Mouse (Mus musculus) limb, embryonic 15.5 days (tissue): Measurements from ENCODE around the gene Emc7. TPM values are rescaled to one million over a fixed set of nuclear protein-coding genes. Genes with fewer than 3 reads are reported as not detected.

Experiments used
- ATAC-seq: fragments of 200-750 bp; cut with Nextera tagmentation; 2 replicates; pipeline ENCODE4 v1.8.0; 2017; ENCODE audit warnings: low read depth, moderate TSS enrichment; ENCODE audit not compliant: insufficient number of reproducible peaks, low FRiP score, low TSS enrichment
- H3K27ac ChIP-seq: fragments of 300-500 bp; sonication (generic); 2 replicates; pipeline ENCODE4 v1.5.1; 2015; ENCODE audit warnings: moderate library complexity, mild to moderate bottlenecking, inconsistent platforms
- H3K27me3 ChIP-seq: fragments of 300-500 bp; sonication (generic); 2 replicates; pipeline ENCODE4 v1.6.1; 2015; ENCODE audit warnings: inconsistent platforms
- H3K36me3 ChIP-seq: fragments of 300-500 bp; sonication (generic); 2 replicates; pipeline ENCODE4 v1.6.1; 2015; ENCODE audit warnings: inconsistent platforms
- H3K4me1 ChIP-seq: fragments of 300-500 bp; sonication (generic); 2 replicates; pipeline ENCODE4 v1.6.1; 2015; ENCODE audit warnings: inconsistent platforms
- H3K4me2 ChIP-seq: fragments of 300-500 bp; sonication (generic); 2 replicates; pipeline ENCODE4 v1.6.1; 2015; ENCODE audit warnings: mild to moderate bottlenecking, inconsistent platforms
- H3K4me3 ChIP-seq: fragments of 300-500 bp; sonication (generic); 2 replicates; pipeline ENCODE4 v1.5.1; 2015; ENCODE audit warnings: mild to moderate bottlenecking, inconsistent platforms
- H3K9ac ChIP-seq: fragments of 300-500 bp; sonication (generic); 2 replicates; pipeline ENCODE4 v1.6.1; 2015; ENCODE audit warnings: inconsistent platforms
- H3K9me3 ChIP-seq: fragments of 300-500 bp; sonication (generic); 2 replicates; pipeline ENCODE4 v1.6.1; 2016; ENCODE audit warnings: inconsistent platforms
- WGBS: fragments of 180-500 bp; shearing (Covaris S2); methylation state at CpG from one replicate; pipeline ENCODE4 v1.1.7; 2015; 5-methylcytosine and 5-hydroxymethylcytosine counted together
- polyA plus RNA-seq: library from polyadenylated mRNA; unstranded; fragments of >200 nt; fragmentation: Nextera tagmentation; extraction: Ambion mirVana; gene quantifications from 2 replicates; pipeline ENCODE4 v1.2.1, GENCODE M21; 2015

The Emc7 gene
- polyA plus RNA-seq, 1 experiment from 2014 or later = 20.0 TPM

- ATAC-seq = no peak
- Histone ChIP-seq H3K4me2 (no peak overlapping the region), H3K4me3 (no peak overlapping the region), H3K9me3 (no peaks in the 10 kb centered on the region), H3K36me3 (no peaks in the 10 kb centered on the region), H3K27ac (no peak overlapping the region), H3K9ac (no peak overlapping the region), H3K27me3 (no peaks in the 10 kb centered on the region), H3K4me1 (no peaks in the 10 kb centered on the region; the same call in 1 of the 2 replicates)
- WGBS = 1% methylated on average over 2 of the region's 2 CpGs
Measured at GRCm38 (mm10) chr2:112481564-112481963, 26.8 kb downstream of the Emc7 start.

- H3K36me3 ChIP-seq = no peaks in the 10 kb centered on the region
- H3K9ac ChIP-seq = no peak overlapping the region
- H3K27me3 ChIP-seq = no peaks in the 10 kb centered on the region
- 62% methylated on average over 5 of the region's 5 CpGs for WGBS
- no peak overlapping the region for H3K4me2 ChIP-seq
- H3K9me3 ChIP-seq = no peaks in the 10 kb centered on the region
- no peak overlapping the region for H3K4me3 ChIP-seq
- H3K27ac ChIP-seq = peak overlapping the region; percentile 51
- no peaks in the 10 kb centered on the region; the same call in 1 of the 2 replicates for H3K4me1 ChIP-seq
- ATAC-seq = no peak
Measured at GRCm38 (mm10) chr2:112482533-112483333, 27.9 kb downstream of the Emc7 start.

DNA sequence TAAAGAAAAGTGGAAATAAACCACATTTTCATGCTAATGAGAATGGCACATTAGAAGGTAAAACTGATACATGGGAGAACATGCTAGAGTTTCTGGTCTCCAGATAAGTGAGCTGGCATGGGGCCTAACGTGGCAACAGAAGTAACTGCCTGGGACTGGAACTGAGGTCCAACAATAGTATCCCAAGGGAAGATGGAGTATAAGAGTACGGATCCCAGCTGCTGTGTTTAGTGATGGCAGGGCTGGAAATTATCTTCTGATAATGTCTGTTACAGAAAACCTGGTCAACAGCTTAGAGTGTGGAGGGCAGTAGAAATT, 28.5 kb downstream of the Emc7 start:
- Histone ChIP-seq H3K9ac (no peak overlapping the region), H3K4me3 (no peak overlapping the region), H3K27me3 (no peaks in the 10 kb centered on the region), H3K4me1 (no peaks in the 10 kb centered on the region; the same call in 1 of the 2 replicates), H3K4me2 (no peak overlapping the region), H3K9me3 (no peaks in the 10 kb centered on the region), H3K27ac (peak overlapping the region; percentile 51; the same call in 1 of the 2 replicates), H3K36me3 (no peaks in the 10 kb centered on the region)
- WGBS = 62% methylated on average over 2 of the region's 2 CpGs
- ATAC-seq = no peak

DNA sequence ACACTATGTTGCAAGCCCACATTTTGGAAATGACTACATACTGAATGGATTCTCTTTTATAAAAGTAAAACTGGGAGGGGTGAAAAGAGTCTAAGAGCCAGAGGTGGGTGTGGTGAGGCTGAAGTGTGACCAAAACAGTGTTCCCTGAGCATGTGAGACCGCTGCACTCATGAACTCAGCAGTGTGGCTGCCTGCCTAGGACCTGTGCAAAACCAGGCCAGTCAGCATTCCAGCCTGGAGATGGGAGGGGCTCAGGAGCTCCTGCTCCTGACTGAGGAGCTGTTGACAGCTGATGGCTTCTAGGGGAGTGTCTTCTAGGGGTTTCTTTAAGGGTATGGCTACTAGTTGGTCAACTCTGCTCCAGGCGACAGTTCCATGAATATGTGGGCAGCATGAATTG, 30.1 kb downstream of the Emc7 start:
- Histone ChIP-seq H3K9me3 (no peaks in the 10 kb centered on the region), H3K4me3 (no peak overlapping the region), H3K27ac (no peak overlapping the region), H3K36me3 (no peaks in the 10 kb centered on the region), H3K9ac (no peak overlapping the region), H3K27me3 (no peaks in the 10 kb centered on the region), H3K4me2 (no peak overlapping the region), H3K4me1 (no peaks in the 10 kb centered on the region; the same call in 1 of the 2 replicates)
- 49% methylated on average over 2 of the region's 2 CpGs for WGBS
- ATAC-seq = peak; percentile 58; the same call in 1 of the 2 replicates

DNA sequence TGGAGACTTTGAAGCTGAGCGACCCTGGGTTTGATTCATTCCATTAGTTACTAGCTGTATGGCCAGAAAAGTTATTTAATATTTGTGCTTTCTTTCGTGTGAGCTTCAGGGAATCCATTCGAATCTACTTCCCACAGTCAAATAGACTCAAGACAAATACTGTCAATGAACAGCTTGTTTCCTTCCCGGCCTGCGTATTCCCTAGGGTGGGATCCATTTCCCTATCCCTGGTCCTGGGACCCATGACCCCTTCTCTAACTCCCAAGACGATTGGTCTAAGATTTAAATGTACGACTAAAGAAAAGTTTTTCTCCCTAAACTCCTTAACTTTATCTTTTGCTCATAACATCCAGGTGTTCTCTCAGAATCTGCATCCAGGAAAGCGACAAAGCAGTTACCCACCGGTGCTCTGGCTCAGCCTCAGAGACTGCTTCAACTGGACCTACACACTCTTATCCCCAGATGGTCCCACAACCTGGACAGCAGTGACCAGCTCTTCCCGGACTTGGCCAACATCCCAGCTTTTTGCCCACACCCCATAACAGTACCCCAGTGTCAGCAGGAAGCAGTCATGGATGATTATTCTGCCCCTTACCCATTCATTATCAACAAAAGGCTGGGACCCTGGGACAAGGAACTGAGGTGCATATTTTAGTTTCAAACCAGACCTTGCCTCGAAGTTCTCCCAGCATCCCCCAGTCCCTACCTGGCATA, 35.8 kb downstream of the Emc7 start:
- no peak for ATAC-seq

GRCm38 (mm10) chr2:112491629-112492028, 36.8 kb downstream of the Emc7 start:
- ATAC-seq = no peak
- H3K4me1 ChIP-seq = peaks cover 11% of the 10 kb centered on the region
- no peak overlapping the region for H3K27ac ChIP-seq
- no peaks in the 10 kb centered on the region for H3K36me3 ChIP-seq
- H3K27me3 ChIP-seq = no peaks in the 10 kb centered on the region
- no peak overlapping the region for H3K9ac ChIP-seq
- no peaks in the 10 kb centered on the region for H3K9me3 ChIP-seq
- H3K4me3 ChIP-seq = no peak overlapping the region
- 68% methylated on average over 5 of the region's 5 CpGs for WGBS
- no peak overlapping the region for H3K4me2 ChIP-seq

More for the DNA sequence above, 35.8 kb downstream of the Emc7 start:
- no peaks in the 10 kb centered on the region for H3K36me3 ChIP-seq
- H3K27me3 ChIP-seq = no peaks in the 10 kb centered on the region
- no peak overlapping the region for H3K9ac ChIP-seq
- H3K4me2 ChIP-seq = no peak overlapping the region
- WGBS = 75% methylated on average over 11 of the region's 11 CpGs
- H3K9me3 ChIP-seq = no peaks in the 10 kb centered on the region
- H3K4me3 ChIP-seq = no peak overlapping the region
- no peak overlapping the region for H3K27ac ChIP-seq
- peaks cover 11% of the 10 kb centered on the region for H3K4me1 ChIP-seq

- peak overlapping the region; percentile 77 for H3K4me3 ChIP-seq
- H3K36me3 ChIP-seq = no peaks in the 10 kb centered on the region
- 6% methylated on average over 9 of the region's 9 CpGs for WGBS
- peak overlapping the region; percentile 99 for H3K27ac ChIP-seq
- H3K4me1 ChIP-seq = peaks cover 11% of the 10 kb centered on the region
- peak overlapping the region; percentile 69 for H3K4me2 ChIP-seq
- H3K9ac ChIP-seq = peak overlapping the region; percentile 98
- no peaks in the 10 kb centered on the region for H3K9me3 ChIP-seq
- 0 out of 2 replicates have a peak, but pooled peaks have one; percentile 32 for ATAC-seq
- H3K27me3 ChIP-seq = no peaks in the 10 kb centered on the region
Measured at GRCm38 (mm10) chr2:112492431-112492855, 37.6 kb downstream of the Emc7 start.

- WGBS = under 1% methylated on average over 73 of the region's 87 CpGs
- H3K36me3 ChIP-seq = no peaks in the 10 kb centered on the region
- peak within 1 kb of the TSS; percentile 69 for H3K4me2 ChIP-seq
- H3K27ac ChIP-seq = peak within 1 kb of the TSS; percentile 99
- H3K9me3 ChIP-seq = no peaks in the 10 kb centered on the region
- peaks cover 11% of the 10 kb centered on the region for H3K4me1 ChIP-seq
- ATAC-seq = peak; percentile 90
- H3K9ac ChIP-seq = peak within 1 kb of the TSS; percentile 98
- H3K27me3 ChIP-seq = no peaks in the 10 kb centered on the region
- H3K4me3 ChIP-seq = peak within 1 kb of the TSS; percentile 77
Measured at GRCm38 (mm10) chr2:112492856-112493538, 38.2 kb downstream of the Emc7 start, which contains the start of gene Aven. Aven (plus strand) TSS chr2:112492964.

- no peaks in the 10 kb centered on the region for H3K9me3 ChIP-seq
- ATAC-seq = no peak
- H3K9ac ChIP-seq = peak overlapping the region; percentile 98
- no peaks in the 10 kb centered on the region for H3K27me3 ChIP-seq
- 39% methylated on average over 11 of the region's 11 CpGs for WGBS
- peaks cover 13% of the 10 kb centered on the region for H3K4me1 ChIP-seq
- H3K36me3 ChIP-seq = no peaks in the 10 kb centered on the region
- peak overlapping the region; percentile 77 for H3K4me3 ChIP-seq
- peak overlapping the region; percentile 69 for H3K4me2 ChIP-seq
- H3K27ac ChIP-seq = peak overlapping the region; percentile 99
Measured at GRCm38 (mm10) chr2:112493539-112494260, 38.9 kb downstream of the Emc7 start.

DNA sequence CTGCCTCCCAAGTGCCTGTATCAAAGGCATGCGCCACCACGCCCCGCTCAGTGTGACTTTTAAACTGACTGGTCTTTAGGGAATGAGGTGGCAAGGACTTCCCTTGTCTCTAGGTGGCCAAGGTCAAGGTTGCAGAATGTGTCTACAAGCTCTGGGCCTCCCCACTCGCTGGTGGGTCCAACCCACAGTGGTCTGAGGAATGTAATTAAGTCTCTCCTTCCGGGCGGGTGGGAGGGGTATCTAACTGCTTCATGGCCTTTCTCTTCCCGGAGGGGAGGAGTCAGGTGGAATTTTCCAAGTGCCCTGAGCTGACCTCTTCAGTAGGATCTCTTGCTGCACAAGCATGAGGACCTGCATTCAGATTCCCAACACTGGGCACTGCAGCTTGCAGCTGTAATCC, 43.1 kb downstream of the Emc7 start:
- WGBS = 56% methylated on average over 7 of the region's 7 CpGs
- no peak overlapping the region for H3K27ac ChIP-seq
- no peak for ATAC-seq
- no peak overlapping the region for H3K9ac ChIP-seq
- no peaks in the 10 kb centered on the region for H3K9me3 ChIP-seq
- H3K4me3 ChIP-seq = no peak overlapping the region
- no peaks in the 10 kb centered on the region for H3K27me3 ChIP-seq
- no peak overlapping the region for H3K4me2 ChIP-seq
- no peaks in the 10 kb centered on the region for H3K36me3 ChIP-seq
- H3K4me1 ChIP-seq = peaks cover 9% of the 10 kb centered on the region

DNA sequence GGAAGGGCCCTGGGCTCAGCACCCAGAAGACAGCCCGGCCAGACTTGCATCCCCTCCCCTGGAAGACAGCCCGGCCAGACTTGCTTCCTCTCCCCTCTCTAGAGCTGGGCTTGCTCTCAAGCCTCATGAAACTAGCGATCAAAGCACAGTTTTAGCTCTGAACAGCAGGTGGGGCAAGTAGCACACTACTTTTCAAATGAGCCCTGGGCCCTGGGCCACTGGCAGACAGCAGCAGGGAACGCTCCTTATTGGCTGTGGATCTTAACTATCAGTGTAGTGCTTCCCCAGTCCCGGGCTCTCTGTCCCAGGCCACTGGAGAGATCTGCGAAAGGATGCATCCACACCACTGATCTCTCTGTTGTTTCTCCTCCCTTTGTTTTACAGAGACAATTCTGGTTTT, 46.4 kb downstream of the Emc7 start:
- H3K27me3 ChIP-seq = no peaks in the 10 kb centered on the region
- H3K36me3 ChIP-seq = no peaks in the 10 kb centered on the region
- no peak overlapping the region for H3K9ac ChIP-seq
- no peak overlapping the region for H3K4me3 ChIP-seq
- ATAC-seq = no peak
- 0 out of 2 replicates have a peak, but pooled peaks cover 5% of the 10 kb centered on the region for H3K4me1 ChIP-seq
- no peaks in the 10 kb centered on the region for H3K9me3 ChIP-seq
- H3K4me2 ChIP-seq = no peak overlapping the region
- 2% methylated on average over 6 of the region's 6 CpGs for WGBS
- H3K27ac ChIP-seq = no peak overlapping the region
